Mouse (Mus musculus) midbrain, embryonic 11.5 days (tissue): ENCODE data around the gene Nsun7. TPM values are rescaled to one million over a fixed set of nuclear protein-coding genes. Genes with fewer than 3 reads are reported as not detected.

Experiments
- ATAC-seq: fragments of 200-750 bp; cut with Nextera tagmentation; 2 replicates; pipeline ENCODE4 v1.8.0; 2017; ENCODE audit warnings: moderate TSS enrichment, moderate library complexity; ENCODE audit not compliant: low FRiP score
- DNase-seq: peaks from one replicate; pipeline ENCODE4 v3.0.0; 2015; ENCODE audit warnings: low spot score; ENCODE audit errors: missing footprints
- H3K27ac ChIP-seq: fragments of 300-500 bp; sonication (generic); 2 replicates; pipeline ENCODE4 v1.5.1; 2014; ENCODE audit warnings: low read depth, low read length
- H3K27me3 ChIP-seq: fragments of 300-500 bp; sonication (generic); 2 replicates; pipeline ENCODE4 v1.6.1; 2014; ENCODE audit warnings: mild to moderate bottlenecking, low read length, moderate library complexity, mixed read lengths; ENCODE audit not compliant: control insufficient read depth, insufficient read depth
- H3K36me3 ChIP-seq: fragments of 300-500 bp; sonication (generic); 2 replicates; pipeline ENCODE4 v1.6.1; 2014; ENCODE audit warnings: mild to moderate bottlenecking, low read length, moderate library complexity, mixed read lengths; ENCODE audit not compliant: control insufficient read depth, insufficient read depth
- H3K4me1 ChIP-seq: fragments of 300-500 bp; sonication (generic); 2 replicates; pipeline ENCODE4 v1.6.1; 2014; ENCODE audit warnings: low read length; ENCODE audit not compliant: control insufficient read depth, insufficient read depth
- H3K4me2 ChIP-seq: fragments of 300-500 bp; sonication (generic); 2 replicates; pipeline ENCODE4 v1.6.1; 2014; ENCODE audit warnings: mild to moderate bottlenecking, moderate library complexity
- H3K4me3 ChIP-seq: fragments of 300-500 bp; sonication (generic); 2 replicates; pipeline ENCODE4 v1.5.1; 2014; ENCODE audit warnings: low read depth, low read length
- H3K9ac ChIP-seq: fragments of 300-500 bp; sonication (generic); 2 replicates; pipeline ENCODE4 v1.6.1; 2014; ENCODE audit warnings: low read length
- H3K9me3 ChIP-seq: fragments of 300-500 bp; sonication (generic); 2 replicates; pipeline ENCODE4 v1.6.1; 2016; ENCODE audit warnings: low read length; ENCODE audit not compliant: control insufficient read depth
- WGBS: fragments of 180-500 bp; shearing (Covaris S2); extraction: QIAGEN DNeasy Blood & Tissue Kit; methylation state at CpG from one replicate; pipeline ENCODE4 v1.1.7; 2014; 5-methylcytosine and 5-hydroxymethylcytosine counted together
- polyA plus RNA-seq: library from polyadenylated mRNA; unstranded; fragments of >200 nt; fragmentation: Nextera tagmentation; extraction: Ambion mirVana; gene quantifications from 2 replicates; pipeline ENCODE4 v1.2.1, GENCODE M21; 2014

Gene Nsun7
- polyA plus RNA-seq, 1 experiment from 2014 or later, result 0.49 TPM

DNA sequence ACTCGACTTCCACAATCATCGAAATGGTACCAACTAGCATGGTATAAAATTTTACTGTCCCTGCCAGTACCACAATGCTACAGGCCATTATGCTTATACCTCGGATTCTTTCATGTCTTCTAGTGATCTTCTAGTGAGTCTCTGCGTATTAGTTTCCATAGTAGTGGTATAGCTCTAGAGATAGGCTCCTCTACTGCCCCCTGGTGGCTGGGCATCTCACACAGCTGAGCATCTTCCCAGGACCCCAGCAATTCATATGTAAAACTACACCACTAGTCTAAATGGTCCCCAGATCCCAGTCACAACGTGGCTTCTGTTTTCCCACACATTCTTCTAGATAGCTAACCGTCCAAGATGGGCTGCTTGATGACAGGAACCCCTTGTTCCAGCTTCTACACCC is 59.6 kb downstream of the Nsun7 start:
- Histone ChIP-seq H3K4me1 (peaks cover 5% of the 10 kb centered on the region; the same call in 1 of the 2 replicates), H3K4me2 (no peak overlapping the region), H3K27ac (no peak overlapping the region), H3K9ac (no peak overlapping the region), H3K36me3 (no peaks in the 10 kb centered on the region), H3K9me3 (no peaks in the 10 kb centered on the region), H3K27me3 (no peaks in the 10 kb centered on the region), H3K4me3 (no peak overlapping the region)
- ATAC-seq, result no peak
- 69% methylated on average over 6 of the region's 6 CpGs for WGBS
- no peak for DNase-seq

DNA sequence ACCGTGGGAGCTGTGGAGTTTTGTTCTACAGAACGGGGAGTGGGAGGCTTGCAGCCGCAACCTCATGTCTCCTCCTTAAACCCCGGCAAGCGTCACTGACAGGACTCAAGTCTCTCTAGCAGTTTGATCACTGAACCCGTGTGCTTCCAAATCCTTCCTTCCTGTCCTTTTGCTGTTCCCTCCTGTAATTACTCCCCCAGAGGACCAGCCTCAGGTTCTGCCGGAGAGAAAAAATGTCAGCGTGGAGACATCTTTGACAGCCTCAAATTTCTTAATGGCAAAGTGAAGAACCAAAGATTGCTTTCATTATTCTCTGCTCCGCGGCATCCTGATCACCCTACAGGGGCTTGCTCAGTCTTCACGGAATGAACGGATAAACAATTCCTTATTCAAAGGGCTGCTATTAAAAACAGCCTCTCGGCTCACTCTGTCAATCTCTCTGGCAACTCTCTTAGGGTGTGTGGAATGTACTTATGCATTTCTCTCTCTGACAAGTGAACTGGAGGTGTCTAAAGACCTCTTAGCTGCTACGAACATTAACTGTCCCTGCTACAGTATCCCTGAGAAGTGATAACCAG is 60.2 kb downstream of the Nsun7 start:
- 37% methylated on average over 14 of the region's 14 CpGs for WGBS
- H3K9me3 ChIP-seq, result no peaks in the 10 kb centered on the region
- no peaks in the 10 kb centered on the region for H3K27me3 ChIP-seq
- DNase-seq (no peak), ATAC-seq (no peak)
- no peaks in the 10 kb centered on the region for H3K36me3 ChIP-seq
- H3K27ac ChIP-seq, result no peak overlapping the region
- no peak overlapping the region for H3K9ac ChIP-seq
- peaks cover 5% of the 10 kb centered on the region; the same call in 1 of the 2 replicates for H3K4me1 ChIP-seq
- no peak overlapping the region for H3K4me2 ChIP-seq
- H3K4me3 ChIP-seq, result no peak overlapping the region

DNA sequence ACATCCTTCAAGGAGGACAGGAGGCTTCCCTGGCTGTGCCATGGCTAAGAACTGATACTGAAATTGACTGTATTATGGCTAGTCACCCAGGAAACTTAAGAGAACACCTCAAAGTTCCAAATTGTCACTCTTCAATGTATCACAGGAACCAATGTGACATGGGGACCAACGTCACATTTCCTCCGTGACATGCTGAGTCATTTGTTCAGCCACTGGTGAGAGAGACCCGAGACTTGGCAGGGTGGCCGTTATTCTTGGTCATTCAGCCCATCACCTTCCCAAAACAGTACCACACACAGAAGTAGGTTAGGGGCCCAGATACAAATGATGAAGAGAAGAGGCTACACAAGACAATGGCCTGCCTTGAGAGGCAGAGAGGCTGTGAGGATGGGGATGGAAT is 63.4 kb downstream of the Nsun7 start:
- H3K4me3 ChIP-seq, result no peak overlapping the region
- 90% methylated on average over 4 of the region's 4 CpGs for whole genome bisulfite sequencing
- no peaks in the 10 kb centered on the region for H3K27me3 ChIP-seq
- H3K27ac ChIP-seq, result no peak overlapping the region
- no peak overlapping the region for H3K9ac ChIP-seq
- H3K4me2 ChIP-seq, result no peak overlapping the region
- peaks cover 9% of the 10 kb centered on the region; the same call in 1 of the 2 replicates for H3K4me1 ChIP-seq
- H3K36me3 ChIP-seq, result no peaks in the 10 kb centered on the region
- ATAC-seq, result no peak
- H3K9me3 ChIP-seq, result no peaks in the 10 kb centered on the region
- DNase-seq, result no peak

DNA sequence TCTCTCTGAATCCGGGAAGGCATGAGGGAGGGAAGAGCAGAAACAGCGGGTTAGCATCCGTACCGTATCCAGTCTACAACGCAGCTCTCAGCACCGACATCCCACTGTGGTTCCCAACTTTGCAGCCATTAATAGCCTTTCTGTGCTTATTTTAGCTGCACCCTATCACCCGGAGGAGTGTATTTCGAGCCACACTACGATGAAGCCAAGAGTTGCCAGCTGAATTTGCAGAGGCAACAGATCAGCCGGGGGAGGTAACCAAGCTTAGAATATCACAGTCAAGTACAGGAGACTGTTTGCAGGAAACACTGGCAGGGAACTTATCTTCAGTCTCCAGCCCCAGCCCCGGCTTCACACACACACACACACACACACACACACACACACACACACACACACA is 63.9 kb downstream of the Nsun7 start:
- no peak overlapping the region for H3K4me2 ChIP-seq
- no peaks in the 10 kb centered on the region for H3K9me3 ChIP-seq
- H3K4me1 ChIP-seq, result peaks cover 9% of the 10 kb centered on the region; the same call in 1 of the 2 replicates
- WGBS, result 88% methylated on average over 11 of the region's 11 CpGs
- H3K36me3 ChIP-seq, result no peaks in the 10 kb centered on the region
- no peak for DNase-seq
- H3K27ac ChIP-seq, result no peak overlapping the region
- no peaks in the 10 kb centered on the region for H3K27me3 ChIP-seq
- no peak overlapping the region for H3K9ac ChIP-seq
- no peak overlapping the region for H3K4me3 ChIP-seq
- no peak for ATAC-seq

DNA sequence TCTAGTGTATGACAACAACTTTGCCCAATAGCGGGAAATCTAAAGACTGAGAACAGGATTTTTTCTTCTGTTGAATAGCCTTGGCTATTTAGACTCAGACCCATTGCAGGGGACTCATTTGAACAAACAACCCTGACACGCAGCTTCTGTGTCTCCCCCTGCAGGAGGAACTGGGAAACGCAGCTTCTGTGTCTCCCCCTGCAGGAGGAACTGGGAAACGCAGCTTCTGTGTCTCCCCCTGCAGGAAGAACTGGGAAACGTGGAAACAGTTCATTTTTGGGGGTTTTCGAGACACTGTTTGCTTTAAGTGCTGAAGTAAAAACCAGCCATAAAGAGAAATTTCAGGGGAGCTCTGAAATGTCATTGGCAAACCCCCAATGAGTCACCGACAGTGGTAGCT is 66.7 kb downstream of the Nsun7 start:
- H3K9ac ChIP-seq, result no peak overlapping the region
- ATAC-seq (no peak), DNase-seq (no peak)
- H3K9me3 ChIP-seq, result no peaks in the 10 kb centered on the region
- no peaks in the 10 kb centered on the region for H3K27me3 ChIP-seq
- 82% methylated on average over 7 of the region's 7 CpGs for WGBS
- no peak overlapping the region for H3K4me3 ChIP-seq
- no peak overlapping the region for H3K4me2 ChIP-seq
- H3K4me1 ChIP-seq, result peaks cover 5% of the 10 kb centered on the region; the same call in 1 of the 2 replicates
- no peaks in the 10 kb centered on the region for H3K36me3 ChIP-seq
- H3K27ac ChIP-seq, result no peak overlapping the region

- Histone ChIP-seq H3K4me3 (no peak overlapping the region; the same call in 1 of the 2 replicates), H3K27me3 (no peaks in the 10 kb centered on the region), H3K27ac (peak overlapping the region; percentile 18; the same call in 1 of the 2 replicates), H3K36me3 (no peaks in the 10 kb centered on the region), H3K9me3 (no peaks in the 10 kb centered on the region), H3K4me2 (peak overlapping the region; percentile 32), H3K4me1 (peaks cover 5% of the 10 kb centered on the region; the same call in 1 of the 2 replicates), H3K9ac (peak overlapping the region; percentile 13)
- peak; percentile 92 for DNase-seq
- peak; percentile 92 for ATAC-seq
- 23% methylated on average over 19 of the region's 19 CpGs for WGBS
These were observed 68.4 kb downstream of the Nsun7 start for GRCm38 (mm10) chr5:66327949-66328726.

- Histone ChIP-seq H3K4me1 (peaks cover 5% of the 10 kb centered on the region; the same call in 1 of the 2 replicates), H3K27me3 (no peaks in the 10 kb centered on the region), H3K36me3 (no peaks in the 10 kb centered on the region), H3K4me2 (no peak overlapping the region), H3K4me3 (no peak overlapping the region), H3K9me3 (no peaks in the 10 kb centered on the region), H3K9ac (no peak overlapping the region), H3K27ac (no peak overlapping the region; the same call in 1 of the 2 replicates)
- 71% methylated on average over 7 of the region's 7 CpGs for WGBS
- DNase-seq, result no peak
- ATAC-seq, result no peak
These were observed 69.1 kb downstream of the Nsun7 start for GRCm38 (mm10) chr5:66328766-66329165.

GRCm38 (mm10) chr5:66330806-66331205 is 71.1 kb downstream of the Nsun7 start:
- Histone ChIP-seq H3K27me3 (no peaks in the 10 kb centered on the region), H3K27ac (no peak overlapping the region), H3K9ac (no peak overlapping the region), H3K9me3 (no peaks in the 10 kb centered on the region), H3K4me3 (no peak overlapping the region), H3K4me1 (peaks cover 5% of the 10 kb centered on the region; the same call in 1 of the 2 replicates), H3K36me3 (no peaks in the 10 kb centered on the region), H3K4me2 (no peak overlapping the region)
- 96% methylated on average over 6 of the region's 6 CpGs for WGBS
- DNase-seq (no peak), ATAC-seq (no peak)
